Mouse (Mus musculus) heart, adult 2 months (tissue): ENCODE measurements around the gene Gm10024. TPM values are rescaled to one million over a fixed set of nuclear protein-coding genes. Genes with fewer than 3 reads are reported as not detected.
A peak's percentile ranks its signal among the peaks of the same experiment; 100 is the strongest.
"Not testable (repeated sequence)": the region's sequence is repeated elsewhere in the genome, so short reads cannot be mapped to it uniquely, and the experiment has no call there.

Source experiments
- DNase-seq, 2 experiments: peaks; one replicate each; pipeline ENCODE4 v3.0.0; 2021
- H3K27ac ChIP-seq: fragments of 200-600 bp; 2 replicates; pipeline ENCODE4 v1.8.1; 2022
- H3K27me3 ChIP-seq: fragments of 200-500 bp; 2 replicates; pipeline ENCODE4 v1.6.1; 2012; ENCODE audit warnings: mild to moderate bottlenecking, low read length, inconsistent platforms, mixed read lengths; ENCODE audit not compliant: control insufficient read depth, insufficient read depth
- H3K36me3 ChIP-seq: fragments of 200-500 bp; 2 replicates; pipeline ENCODE4 v1.6.1; 2012; ENCODE audit warnings: low read length, inconsistent platforms; ENCODE audit not compliant: control insufficient read depth, insufficient read depth
- H3K4me1 ChIP-seq: fragments of 200-500 bp; 2 replicates; pipeline ENCODE4 v1.6.1; 2011; ENCODE audit warnings: low read length; ENCODE audit not compliant: control insufficient read depth, insufficient read depth
- H3K4me3 ChIP-seq: fragments of 200-600 bp; 2 replicates; pipeline ENCODE4 v1.8.1; 2022
- H3K79me2 ChIP-seq: fragments of 200-500 bp; replicated peaks from 2 replicates; pipeline ENCODE4 v1.6.1; 2012; ENCODE audit warnings: mild to moderate bottlenecking, inconsistent platforms, low read length, moderate library complexity, mixed read lengths; ENCODE audit not compliant: control insufficient read depth, insufficient read depth
- H3K9ac ChIP-seq: fragments of 200-500 bp; 2 replicates; pipeline ENCODE4 v1.6.1; 2012; ENCODE audit warnings: low read depth, mild to moderate bottlenecking, control low read depth, inconsistent platforms, low read length, mixed read lengths
- CTCF ChIP-seq: fragments of 200-600 bp; IDR thresholded peaks from 2 replicates; pipeline ENCODE4 v1.8.1; 2022; ENCODE audit warnings: antibody characterized with exemption, mild to moderate bottlenecking, moderate library complexity
- EP300 ChIP-seq: fragments of 200-500 bp; IDR thresholded peaks from 2 replicates; pipeline ENCODE4 v1.6.1; 2011; ENCODE audit warnings: low read depth, low read length, control low read depth; ENCODE audit not compliant: insufficient read depth
- POLR2A ChIP-seq: fragments of 200-500 bp; IDR thresholded peaks from 2 replicates; pipeline ENCODE4 v1.6.1; 2011; ENCODE audit warnings: mild to moderate bottlenecking, low read depth, low read length, control low read depth; ENCODE audit not compliant: insufficient read depth
- WGBS: fragments of 180-500 bp; shearing (Covaris S2); methylation state at CpG from one replicate; pipeline ENCODE4 v1.1.7; 2018; 5-methylcytosine and 5-hydroxymethylcytosine counted together
- intact Hi-C: fragments of 180-260 bp; cut with DNase I; formaldehyde crosslinking; loops from one replicate; pipeline ENCODE4 v1.15.1; 2025
- polyA plus RNA-seq: library from polyadenylated mRNA; depleted of rRNA; stranded (reverse); fragments of >200 nt; gene quantifications from 2 replicates; pipeline ENCODE4 v1.2.3, GENCODE M21; 2012
- total RNA-seq, 2 experiments: library from RNA; stranded (reverse); gene quantifications; 2 replicates each; pipeline ENCODE4 v1.2.3; 2021

Gene Gm10024
- total and polyA plus RNA-seq, 3 experiments = not detected

- Histone ChIP-seq H3K27ac (no peak within 1 kb of the TSS), H3K9ac (no peak within 1 kb of the TSS), H3K36me3 (no peaks in the 10 kb centered on the region), H3K79me2 (no peaks in the 10 kb centered on the region), H3K27me3 (no peaks in the 10 kb centered on the region), H3K4me1 (no peaks in the 10 kb centered on the region), H3K4me3 (no peak within 1 kb of the TSS)
- 26% methylated on average over 4 of the region's 4 CpGs for WGBS
- intact Hi-C loops = no loop called here
- no peak for DNase-seq
- TF ChIP-seq CTCF (no peak), POLR2A (no peak), EP300 (no peak)
Observed at GRCm38 (mm10) chr10:77697133-77697532, 14.1 kb upstream of the Gm10024 start, which contains the start of gene Gm9508. TSS of gene Gm9508 (minus strand) at chr10:77697233.

DNA sequence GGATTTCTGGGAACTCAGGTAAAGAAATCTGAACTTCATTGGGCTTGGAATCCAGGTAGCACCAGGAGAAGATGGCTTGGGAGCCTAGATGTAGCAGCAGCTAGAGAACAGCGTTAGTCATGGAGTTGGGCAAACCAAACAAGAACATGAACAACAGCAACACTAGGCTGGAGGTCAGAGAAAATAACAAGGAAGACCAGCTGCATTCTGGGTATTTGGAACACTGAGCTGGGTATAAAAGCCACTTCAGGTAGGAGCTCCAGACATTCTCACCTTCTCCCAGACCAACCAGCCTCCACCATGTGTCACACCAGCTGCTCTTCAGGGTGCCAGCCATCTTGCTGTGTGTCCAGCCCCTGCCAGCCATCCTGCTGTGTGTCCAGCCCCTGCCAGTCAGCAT lies 4.9 kb upstream of the Gm10024 start, which contains the start of gene Gm10272:
Gene Gm10272, plus strand, starts transcription at position 301 of the 400 bp plus-strand sequence.
- no peak for TF ChIP-seq CTCF
- TF ChIP-seq POLR2A = no peak
- TF ChIP-seq EP300 = no peak
- intact Hi-C loops = no loop called here
- no peaks in the 10 kb centered on the region for H3K4me1 ChIP-seq

DNA sequence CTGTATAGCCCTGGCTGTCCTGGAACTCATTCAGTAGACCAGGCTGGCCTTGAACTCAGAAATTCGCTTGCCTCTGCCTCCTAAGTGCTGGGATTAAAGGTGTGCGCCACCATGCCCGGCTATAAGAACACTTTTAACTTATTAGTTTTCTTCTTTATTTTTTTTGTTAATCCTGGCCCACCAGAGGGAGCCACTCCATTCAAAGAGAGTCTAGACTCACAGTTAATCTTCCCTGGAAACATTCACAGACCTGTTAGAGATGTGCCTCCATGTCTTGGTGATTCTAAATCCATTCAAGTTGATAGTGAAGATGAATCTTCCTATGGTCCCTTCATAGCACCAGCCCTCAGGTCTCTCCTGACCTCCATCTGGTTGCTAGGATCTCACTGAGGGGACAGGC lies 1.4 kb upstream of the Gm10024 start:
- DNase-seq = no peak
- H3K36me3 ChIP-seq = no peaks in the 10 kb centered on the region

More for the DNA sequence above, 4.9 kb upstream of the Gm10024 start, which contains the start of gene Gm10272:
- no peak within 1 kb of the TSS for H3K27ac ChIP-seq
- no peak for DNase-seq
- H3K79me2 ChIP-seq = no peaks in the 10 kb centered on the region
- H3K27me3 ChIP-seq = no peaks in the 10 kb centered on the region
- H3K36me3 ChIP-seq = no peaks in the 10 kb centered on the region
- no peak within 1 kb of the TSS for H3K4me3 ChIP-seq
- no peak within 1 kb of the TSS for H3K9ac ChIP-seq
- 93% methylated on average over 1 of the region's 1 CpGs for WGBS

DNA sequence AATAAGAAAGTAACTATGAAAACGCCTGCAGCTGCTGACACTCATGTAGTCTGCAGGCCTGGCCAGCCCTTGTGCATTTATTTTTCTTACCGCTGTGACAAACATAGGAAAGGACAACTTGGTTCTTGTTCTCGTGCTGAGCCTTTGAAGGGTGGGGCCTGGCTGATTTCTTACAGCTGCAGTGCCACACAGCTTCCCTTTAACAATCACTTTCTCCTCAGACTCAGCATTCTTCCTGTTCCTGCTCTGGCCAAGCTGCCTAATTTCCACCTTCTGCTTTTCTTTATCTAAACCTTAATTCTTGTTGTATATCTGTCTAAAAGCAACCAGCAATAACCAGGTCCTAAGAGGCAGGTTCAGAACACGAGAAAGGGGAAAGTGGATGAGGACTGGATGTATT lies 2.5 kb downstream of the Gm10024 start:
- Histone ChIP-seq H3K79me2 (no peaks in the 10 kb centered on the region), H3K27ac (no peak overlapping the region), H3K27me3 (no peaks in the 10 kb centered on the region), H3K4me3 (no peak overlapping the region), H3K4me1 (no peaks in the 10 kb centered on the region), H3K9ac (no peak overlapping the region), H3K36me3 (no peaks in the 10 kb centered on the region)
- intact Hi-C loops = no loop called here
- WGBS = 35% methylated on average over 4 of the region's 4 CpGs
- TF ChIP-seq CTCF = no peak
- no peak for TF ChIP-seq POLR2A
- TF ChIP-seq EP300 = no peak
- DNase-seq = no peak

More for the DNA sequence above, 1.4 kb upstream of the Gm10024 start:
- no peak for TF ChIP-seq POLR2A
- peak; percentile 32 for TF ChIP-seq CTCF
- WGBS = 74% methylated on average over 3 of the region's 3 CpGs
- Histone ChIP-seq H3K4me3 (no peak overlapping the region), H3K27ac (no peak overlapping the region), H3K79me2 (no peaks in the 10 kb centered on the region), H3K27me3 (no peaks in the 10 kb centered on the region), H3K4me1 (no peaks in the 10 kb centered on the region), H3K9ac (no peak overlapping the region)
- intact Hi-C loops = no loop called here

- H3K79me2 ChIP-seq = no peaks in the 10 kb centered on the region
- no peaks in the 10 kb centered on the region for H3K27me3 ChIP-seq
- H3K4me1 ChIP-seq = no peaks in the 10 kb centered on the region
- H3K9ac ChIP-seq = no peak within 1 kb of the TSS
- TF ChIP-seq CTCF (no peak), POLR2A (no peak), EP300 (no peak)
- intact Hi-C loops = no loop called here
- H3K4me3 ChIP-seq = no peak within 1 kb of the TSS
- H3K27ac ChIP-seq = no peak within 1 kb of the TSS
- no peak for DNase-seq
- 65% methylated on average over 1 of the region's 1 CpGs for WGBS
- no peaks in the 10 kb centered on the region for H3K36me3 ChIP-seq
Observed at GRCm38 (mm10) chr10:77715507-77715906, 4.2 kb downstream of the Gm10024 start, which contains the start of gene Gm10142. TSS of gene Gm10142 (plus strand) at chr10:77715807.

DNA sequence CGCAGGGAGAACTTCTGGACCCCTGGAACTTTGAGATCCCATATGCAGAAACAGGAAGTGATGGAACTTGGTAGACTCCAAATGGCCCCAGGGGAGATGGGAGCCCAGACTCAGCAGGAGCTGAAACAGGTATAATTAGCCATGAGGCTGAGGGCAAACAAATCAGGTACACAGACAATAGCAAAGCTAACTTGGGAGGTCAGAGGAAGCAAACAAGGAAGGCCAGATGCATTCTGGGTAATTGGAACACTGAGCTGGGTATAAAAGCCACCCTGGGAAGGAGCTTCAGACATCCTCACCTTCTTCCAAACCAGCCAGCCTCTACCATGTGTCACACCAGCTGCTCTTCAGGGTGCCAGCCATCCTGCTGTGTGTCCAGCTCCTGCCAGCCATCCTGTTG lies 9.0 kb downstream of the Gm10024 start, which contains the start of gene Krtap12-1:
Gene Krtap12-1, plus strand, starts transcription at position 301 of the 400 bp plus-strand sequence.
- H3K27ac ChIP-seq, H3K36me3 ChIP-seq, H3K4me1 ChIP-seq, H3K4me3 ChIP-seq, intact Hi-C loops, H3K79me2 ChIP-seq, DNase-seq, H3K27me3 ChIP-seq, H3K9ac ChIP-seq: not testable (repeated sequence)
- WGBS = 74% methylated on average over 1 of the region's 1 CpGs
